Mouse (Mus musculus) hindbrain, embryonic 15.5 days (tissue): ENCODE data around the gene Tmem219. TPM values are rescaled to one million over a fixed set of nuclear protein-coding genes. Genes with fewer than 3 reads are reported as not detected.
"Not testable (repeated sequence)": the region's sequence is repeated elsewhere in the genome, so short reads cannot be mapped to it uniquely, and the experiment has no call there.

Source experiments
- ATAC-seq: fragments of 200-750 bp; cut with Nextera tagmentation; 2 replicates; pipeline ENCODE4 v1.8.0; 2017; ENCODE audit warnings: low read depth, moderate number of reproducible peaks, moderate TSS enrichment; ENCODE audit not compliant: low FRiP score
- H3K27ac ChIP-seq: fragments of 300-500 bp; sonication (generic); replicated peaks from 2 replicates; pipeline ENCODE4 v1.5.1; 2015; ENCODE audit warnings: mild to moderate bottlenecking, inconsistent platforms
- H3K27me3 ChIP-seq: fragments of 300-500 bp; sonication (generic); 2 replicates; pipeline ENCODE4 v1.6.1; 2015; ENCODE audit warnings: control low read depth, inconsistent platforms
- H3K36me3 ChIP-seq: fragments of 300-500 bp; sonication (generic); 2 replicates; pipeline ENCODE4 v1.6.1; 2015; ENCODE audit warnings: control low read depth, inconsistent platforms
- H3K4me1 ChIP-seq: fragments of 300-500 bp; sonication (generic); replicated peaks from 2 replicates; pipeline ENCODE4 v1.6.1; 2015; ENCODE audit warnings: control low read depth, inconsistent platforms
- H3K4me2 ChIP-seq: fragments of 300-500 bp; sonication (generic); 2 replicates; pipeline ENCODE4 v1.6.1; 2015; ENCODE audit warnings: moderate library complexity, mild to moderate bottlenecking, inconsistent platforms
- H3K4me3 ChIP-seq: fragments of 300-500 bp; sonication (generic); 2 replicates; pipeline ENCODE4 v1.5.1; 2015; ENCODE audit warnings: mild to moderate bottlenecking, inconsistent platforms
- H3K9ac ChIP-seq: fragments of 300-500 bp; sonication (generic); 2 replicates; pipeline ENCODE4 v1.6.1; 2015; ENCODE audit warnings: inconsistent platforms
- H3K9me3 ChIP-seq: fragments of 300-500 bp; sonication (generic); 2 replicates; pipeline ENCODE4 v1.6.1; 2016; ENCODE audit warnings: control low read depth, inconsistent platforms
- WGBS: fragments of 180-500 bp; shearing (Covaris S2); methylation state at CpG from one replicate; pipeline ENCODE4 v1.1.7; 2015; 5-methylcytosine and 5-hydroxymethylcytosine counted together
- polyA plus RNA-seq: library from polyadenylated mRNA; unstranded; fragments of >200 nt; fragmentation: Nextera tagmentation; extraction: Ambion mirVana; gene quantifications from 2 replicates; pipeline ENCODE4 v1.2.1, GENCODE M21; 2015

The Tmem219 gene
- polyA plus RNA-seq, 1 experiment from 2014 or later: 30.4 TPM

- H3K27me3 ChIP-seq: no peaks in the 10 kb centered on the region
- H3K4me3 ChIP-seq: no peak overlapping the region
- no peak overlapping the region for H3K4me2 ChIP-seq
- H3K27ac ChIP-seq: no peak overlapping the region
- H3K4me1 ChIP-seq: 0 out of 2 replicates have a peak, but pooled peaks cover 5% of the 10 kb centered on the region
- WGBS: 81% methylated on average over 4 of the region's 4 CpGs
- H3K9me3 ChIP-seq: no peaks in the 10 kb centered on the region
- ATAC-seq: no peak
- no peaks in the 10 kb centered on the region for H3K36me3 ChIP-seq
- H3K9ac ChIP-seq: no peak overlapping the region
These were observed 2.7 kb downstream of the Tmem219 start for GRCm38 (mm10) chr7:126919973-126920372.

- not testable (repeated sequence) for H3K9me3 ChIP-seq, H3K36me3 ChIP-seq, H3K27me3 ChIP-seq, ATAC-seq, H3K9ac ChIP-seq, H3K4me2 ChIP-seq, H3K4me3 ChIP-seq, H3K4me1 ChIP-seq, H3K27ac ChIP-seq
- 30% methylated on average over 4 of the region's 4 CpGs for WGBS
These were observed 4.4 kb downstream of the Tmem219 start for GRCm38 (mm10) chr7:126918356-126918755.

- no peak for ATAC-seq
- Histone ChIP-seq H3K4me1 (no peaks in the 10 kb centered on the region), H3K36me3 (no peaks in the 10 kb centered on the region), H3K4me2 (no peak overlapping the region), H3K27me3 (no peaks in the 10 kb centered on the region), H3K27ac (no peak overlapping the region), H3K4me3 (no peak overlapping the region), H3K9me3 (no peaks in the 10 kb centered on the region), H3K9ac (no peak overlapping the region)
- WGBS: 91% methylated on average over 3 of the region's 3 CpGs
These were observed 7.9 kb downstream of the Tmem219 start for GRCm38 (mm10) chr7:126914844-126915243.

GRCm38 (mm10) chr7:126905590-126905989, 17.1 kb downstream of the Tmem219 start:
- no peaks in the 10 kb centered on the region for H3K9me3 ChIP-seq
- no peaks in the 10 kb centered on the region for H3K36me3 ChIP-seq
- H3K4me2 ChIP-seq: no peak overlapping the region
- no peak for ATAC-seq
- H3K9ac ChIP-seq: no peak overlapping the region
- H3K27me3 ChIP-seq: no peaks in the 10 kb centered on the region
- no peak overlapping the region for H3K27ac ChIP-seq
- WGBS: 83% methylated on average over 3 of the region's 3 CpGs
- H3K4me1 ChIP-seq: no peaks in the 10 kb centered on the region
- no peak overlapping the region for H3K4me3 ChIP-seq

- H3K27ac ChIP-seq, H3K27me3 ChIP-seq, H3K9ac ChIP-seq, H3K36me3 ChIP-seq, H3K4me3 ChIP-seq, H3K4me2 ChIP-seq, ATAC-seq, H3K9me3 ChIP-seq: not testable (repeated sequence)
- peaks cover 18% of the 10 kb centered on the region for H3K4me1 ChIP-seq
- 97% methylated on average over 7 of the region's 9 CpGs for WGBS
These were observed 22.9 kb downstream of the Tmem219 start for GRCm38 (mm10) chr7:126899781-126900180.

- Histone ChIP-seq H3K27ac (peak overlapping the region; percentile 91), H3K4me3 (peak overlapping the region; percentile 61), H3K4me1 (peaks cover 18% of the 10 kb centered on the region), H3K9ac (peak overlapping the region; percentile 64), H3K27me3 (no peaks in the 10 kb centered on the region), H3K36me3 (no peaks in the 10 kb centered on the region), H3K4me2 (peak overlapping the region; percentile 58), H3K9me3 (no peaks in the 10 kb centered on the region)
- ATAC-seq: peak; percentile 96
- WGBS: 12% methylated on average over 37 of the region's 37 CpGs
These were observed 24.4 kb downstream of the Tmem219 start for GRCm38 (mm10) chr7:126898102-126898990.

- Histone ChIP-seq H3K27me3 (no peaks in the 10 kb centered on the region), H3K27ac (peak overlapping the region; percentile 91), H3K4me1 (peaks cover 18% of the 10 kb centered on the region), H3K9ac (peak overlapping the region; percentile 64), H3K9me3 (no peaks in the 10 kb centered on the region), H3K4me2 (peak overlapping the region; percentile 58), H3K36me3 (no peaks in the 10 kb centered on the region), H3K4me3 (peak overlapping the region; percentile 61)
- ATAC-seq: peak; percentile 50
- WGBS: 23% methylated on average over 16 of the region's 16 CpGs
These were observed 25.2 kb downstream of the Tmem219 start for GRCm38 (mm10) chr7:126897390-126898101.

- Histone ChIP-seq H3K27me3 (no peaks in the 10 kb centered on the region), H3K4me2 (peak overlapping the region; percentile 58), H3K4me3 (no peak overlapping the region), H3K9ac (no peak overlapping the region), H3K36me3 (no peaks in the 10 kb centered on the region), H3K4me1 (peaks cover 18% of the 10 kb centered on the region), H3K9me3 (no peaks in the 10 kb centered on the region), H3K27ac (no peak overlapping the region)
- no peak for ATAC-seq
- 91% methylated on average over 5 of the region's 5 CpGs for WGBS
These were observed 25.8 kb downstream of the Tmem219 start for GRCm38 (mm10) chr7:126896912-126897311.

GRCm38 (mm10) chr7:126888852-126889251, 33.9 kb downstream of the Tmem219 start:
- H3K4me3 ChIP-seq: no peak overlapping the region
- H3K27me3 ChIP-seq: no peaks in the 10 kb centered on the region
- no peak overlapping the region for H3K27ac ChIP-seq
- H3K4me1 ChIP-seq: peaks cover 6% of the 10 kb centered on the region; the same call in 1 of the 2 replicates
- H3K36me3 ChIP-seq: no peaks in the 10 kb centered on the region
- H3K9ac ChIP-seq: no peak overlapping the region
- H3K9me3 ChIP-seq: no peaks in the 10 kb centered on the region
- H3K4me2 ChIP-seq: no peak overlapping the region
- WGBS: 50% methylated on average over 7 of the region's 7 CpGs
- no peak for ATAC-seq

- peaks cover 20% of the 10 kb centered on the region for H3K4me1 ChIP-seq
- ATAC-seq: no peak
- H3K27me3 ChIP-seq: no peaks in the 10 kb centered on the region
- no peak overlapping the region for H3K4me2 ChIP-seq
- H3K9me3 ChIP-seq: no peaks in the 10 kb centered on the region
- WGBS: 83% methylated on average over 5 of the region's 5 CpGs
- H3K27ac ChIP-seq: no peak overlapping the region
- H3K9ac ChIP-seq: no peak overlapping the region
- no peak overlapping the region for H3K4me3 ChIP-seq
- no peaks in the 10 kb centered on the region for H3K36me3 ChIP-seq
These were observed 35.4 kb downstream of the Tmem219 start for GRCm38 (mm10) chr7:126887281-126887680.

- Histone ChIP-seq H3K4me3 (peak within 1 kb of the TSS; percentile 73), H3K9ac (peak within 1 kb of the TSS; percentile 86), H3K4me2 (peak within 1 kb of the TSS; percentile 96), H3K36me3 (peaks cover 8% of the 10 kb centered on the region), H3K9me3 (no peaks in the 10 kb centered on the region), H3K27ac (peak within 1 kb of the TSS; percentile 96), H3K4me1 (peaks cover 42% of the 10 kb centered on the region), H3K27me3 (no peaks in the 10 kb centered on the region)
- ATAC-seq: peak; percentile 98
- WGBS: under 1% methylated on average over 55 of the region's 56 CpGs
These were observed 38.2 kb downstream of the Tmem219 start, which contains the start of gene Taok2 for GRCm38 (mm10) chr7:126884286-126885164. Gene Taok2, minus strand, starts transcription at chr7:126884703.
